Mouse (Mus musculus): ENCODE data around the gene Tpp1. TPM values are rescaled to one million over a fixed set of nuclear protein-coding genes. Genes with fewer than 3 reads are reported as not detected.
"Not testable (repeated sequence)": the region's sequence is repeated elsewhere in the genome, so short reads cannot be mapped to it uniquely, and the experiment has no call there.

The Tpp1 gene
- total RNA-seq, 2 experiments from 2014 or later: 42.2 to 46.6 TPM

GRCm38 (mm10) chr7:105764331-105764730 is 12.3 kb upstream of the Tpp1 start:
- intact Hi-C loops (cut with DNase I): no loop called here

GRCm38 (mm10) chr7:105762517-105763270 is 10.7 kb upstream of the Tpp1 start:
- DNase-seq: no peak
- intact Hi-C loops (cut with DNase I): no loop called here

More at GRCm38 (mm10) chr7:105764331-105764730, 12.3 kb upstream of the Tpp1 start:
- no peak for DNase-seq

GRCm38 (mm10) chr7:105761813-105762484 is 9.9 kb upstream of the Tpp1 start:
- intact Hi-C loops (cut with DNase I): no loop called here
- DNase-seq: no peak

GRCm38 (mm10) chr7:105753281-105753680 is 1.2 kb upstream of the Tpp1 start:
- DNase-seq: no peak
- intact Hi-C loops (cut with DNase I): no loop called here

- intact Hi-C loops (cut with DNase I): no loop called here
- no peak for DNase-seq
These were observed 681 bp upstream of the Tpp1 start for GRCm38 (mm10) chr7:105752716-105753115.

GRCm38 (mm10) chr7:105747776-105748175 is 4.3 kb downstream of the Tpp1 start:
- DNase-seq: no peak
- intact Hi-C loops (cut with DNase I): loop anchor here (2.0 kb wide), 1 partner anchor 19 kb away; no protein-coding TSS in a partner anchor

GRCm38 (mm10) chr7:105743926-105744590 is 8.0 kb downstream of the Tpp1 start, which contains the start of gene Taf10:
Taf10 (minus strand) TSS chr7:105744361.
- intact Hi-C loops (cut with DNase I): no loop called here
- DNase-seq: peak; percentile 91 to 92

- intact Hi-C loops (cut with DNase I); DNase-seq: not testable (repeated sequence)
These were observed 8.6 kb downstream of the Tpp1 start for GRCm38 (mm10) chr7:105743246-105743925.

- DNase-seq; intact Hi-C loops (cut with DNase I): not testable (repeated sequence)
These were observed 9.4 kb downstream of the Tpp1 start for GRCm38 (mm10) chr7:105742539-105743215.

- intact Hi-C loops (cut with DNase I): no loop called here
- DNase-seq: no peak
These were observed 10.1 kb downstream of the Tpp1 start for GRCm38 (mm10) chr7:105741978-105742377.

GRCm38 (mm10) chr7:105740851-105741250 is 11.2 kb downstream of the Tpp1 start:
- intact Hi-C loops (cut with DNase I): no loop called here
- DNase-seq: no peak

GRCm38 (mm10) chr7:105740089-105740795 is 11.8 kb downstream of the Tpp1 start:
- DNase-seq: no peak
- intact Hi-C loops (cut with DNase I): no loop called here

GRCm38 (mm10) chr7:105738948-105739347 is 13.1 kb downstream of the Tpp1 start:
- intact Hi-C loops (cut with DNase I): loop anchor here (2.0 to 10.0 kb wide), 5 partner anchors 40 to 796 kb away; no protein-coding TSS in a partner anchor
- DNase-seq: peak; percentile 85 to 86

- intact Hi-C loops (cut with DNase I): loop anchor here (2.0 to 10.0 kb wide), 5 partner anchors 41 to 797 kb away; no protein-coding TSS in a partner anchor
- DNase-seq: no peak
These were observed 13.7 kb downstream of the Tpp1 start for GRCm38 (mm10) chr7:105738286-105738685.

- intact Hi-C loops (cut with DNase I): loop anchor here (2.0 to 10.0 kb wide), 6 partner anchors 41 to 797 kb away; partner anchors contain the start of gene Mrpl17
- DNase-seq: no peak
These were observed 14.4 kb downstream of the Tpp1 start for GRCm38 (mm10) chr7:105737648-105738047.

- DNase-seq: peak; percentile 69 to 70
These were observed 15.0 kb downstream of the Tpp1 start, which contains the start of gene Rrp8 for GRCm38 (mm10) chr7:105736911-105737521. Rrp8 (minus strand) TSS chr7:105737385.

GRCm38 (mm10) chr7:105736264-105736901 is 15.7 kb downstream of the Tpp1 start, which contains the start of gene Ilk:
Ilk (plus strand) TSS chr7:105736592.
- intact Hi-C loops (cut with DNase I): loop anchor here (2.0 to 10.0 kb wide), 5 partner anchors 56 to 798 kb away; partner anchors contain the start of gene Mrpl17

More at GRCm38 (mm10) chr7:105736911-105737521, 15.0 kb downstream of the Tpp1 start, which contains the start of gene Rrp8:
- intact Hi-C loops (cut with DNase I): loop anchor here (2.0 to 10.0 kb wide), 5 partner anchors 55 to 798 kb away; partner anchors contain the start of gene Mrpl17

GRCm38 (mm10) chr7:105735464-105735863 is 16.6 kb downstream of the Tpp1 start:
- not testable (repeated sequence) for DNase-seq
- intact Hi-C loops (cut with DNase I): loop anchor here (5.0 to 10.0 kb wide), 4 partner anchors 57 to 799 kb away; no protein-coding TSS in a partner anchor

More at GRCm38 (mm10) chr7:105736264-105736901, 15.7 kb downstream of the Tpp1 start, which contains the start of gene Ilk:
- DNase-seq: peak; percentile 96 to 97

Measured in heart, postnatal 10 days (tissue).